Mouse (Mus musculus): ENCODE results near the gene Aarsd1.
"Not testable (repeated sequence)": the region's sequence is repeated elsewhere in the genome, so short reads cannot be mapped to it uniquely, and the experiment has no call there.

- not testable (repeated sequence) for TF ChIP-seq POLR2A (IDR thresholded peaks at IDR 0.05; ENCODE audit: low read depth, low read length); CTCF (IDR thresholded peaks at IDR 0.05; ENCODE audit: extremely low read depth, insufficient read length, insufficient replicate concordance, low read depth, low read length)
Observed at GRCm38 (mm10) chr11:101466552-101466950, 49.1 kb upstream of the Aarsd1 start.
